Mouse (Mus musculus): ENCODE data around the gene Sppl2c.

The Sppl2c gene

DNA sequence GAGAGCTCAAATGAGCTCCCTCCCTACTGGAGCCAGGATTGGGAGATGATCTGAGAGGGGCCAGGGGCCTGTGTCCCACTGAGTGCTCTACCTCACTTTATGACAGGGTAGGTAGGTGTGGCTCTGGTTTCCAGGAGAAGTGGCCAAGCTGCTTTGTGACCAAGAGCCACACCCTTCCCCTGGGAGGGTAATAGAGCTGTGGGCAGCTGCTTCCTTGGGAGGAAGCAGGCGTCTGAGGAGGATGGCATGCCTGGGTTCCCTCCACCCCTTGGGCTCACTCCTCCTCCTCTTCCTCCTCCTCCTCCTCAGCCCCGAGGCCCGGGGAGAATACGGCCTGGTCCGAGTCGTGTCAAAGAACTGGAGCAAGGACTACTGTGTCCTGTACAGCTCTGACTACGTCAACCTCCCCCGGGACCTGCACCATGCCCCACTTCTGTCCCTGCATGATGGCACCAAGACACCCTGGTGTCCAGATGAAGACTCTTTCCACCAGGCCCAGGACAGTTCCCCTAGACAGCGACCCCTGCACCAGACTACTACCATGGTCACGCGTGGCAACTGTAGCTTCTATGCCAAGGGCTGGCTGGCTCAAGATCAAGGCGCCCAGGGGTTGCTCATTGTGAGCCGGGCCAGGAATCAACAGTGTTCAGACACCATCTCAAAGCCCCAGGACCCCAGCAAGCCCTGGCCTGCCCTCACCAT lies at the start of gene Sppl2c:
Gene Sppl2c (plus strand): TSS at position 193 of the 702 bp plus-strand sequence.
- CTCF ChIA-PET = no interaction called here

- CTCF ChIA-PET = no interaction called here
Observed at GRCm38 (mm10) chr11:104138976-104139375, 47.2 kb upstream of the Sppl2c start.

DNA sequence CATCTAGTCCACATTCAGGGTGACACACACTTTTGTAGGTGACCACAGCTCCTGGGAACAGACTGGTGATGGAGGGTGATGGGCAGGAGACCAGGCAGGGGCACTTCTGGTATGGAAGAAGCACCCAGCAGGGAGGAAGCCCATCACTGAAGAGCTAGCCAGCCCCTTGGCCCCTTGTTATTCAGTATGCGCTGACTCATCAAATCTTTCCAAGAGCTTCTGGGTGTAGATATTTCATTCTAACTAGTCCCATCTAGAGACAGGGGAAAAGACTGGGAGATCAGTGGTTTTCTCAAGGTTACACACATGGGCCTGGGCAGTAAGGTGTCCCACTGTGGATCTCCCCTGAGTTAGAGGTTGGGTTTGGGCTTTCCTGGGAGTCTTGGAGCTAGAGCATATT lies 41.2 kb upstream of the Sppl2c start:
- CTCF ChIA-PET = no interaction called here

GRCm38 (mm10) chr11:104148787-104149186 lies 37.3 kb upstream of the Sppl2c start:
- CTCF ChIA-PET = no interaction called here

DNA sequence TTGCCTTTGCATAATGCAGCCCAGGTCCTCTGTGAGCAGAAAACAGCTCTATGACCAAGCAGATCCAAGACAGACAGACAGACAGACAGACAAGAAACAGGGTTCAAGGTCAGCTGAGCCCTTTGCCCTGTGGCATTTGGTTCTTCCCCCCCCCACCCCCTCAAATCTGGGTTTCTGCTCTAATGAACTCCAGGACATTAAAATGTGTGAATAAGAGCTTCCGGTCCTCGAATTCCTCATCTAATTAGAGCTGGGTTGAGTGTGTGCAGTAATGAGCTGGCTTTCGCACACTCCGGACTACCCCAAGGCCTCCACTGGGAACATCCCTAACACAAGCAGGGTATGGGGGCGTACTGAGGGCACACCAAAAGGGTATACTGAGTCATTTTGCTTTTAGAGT lies 35.2 kb upstream of the Sppl2c start:
- CTCF ChIA-PET = no interaction called here

DNA sequence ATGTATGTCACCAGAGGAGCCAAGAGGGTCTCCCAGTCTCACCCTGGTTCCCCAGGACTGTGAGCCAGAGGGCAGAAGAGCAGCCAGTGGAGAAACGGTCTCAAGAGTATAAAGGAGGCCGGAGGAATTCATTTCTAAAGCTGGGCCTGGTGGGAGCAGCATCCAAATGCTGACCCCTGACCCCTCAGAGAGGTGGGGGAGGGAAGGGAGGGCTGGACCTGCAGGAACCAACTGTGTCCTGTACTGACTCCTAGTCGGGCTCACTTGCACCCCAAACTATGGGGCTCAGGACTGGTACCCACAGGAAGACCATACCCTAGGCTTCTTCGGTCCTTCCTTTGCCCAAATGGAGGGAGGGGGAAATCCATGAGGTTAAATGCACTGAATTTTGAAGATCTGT lies 31.8 kb upstream of the Sppl2c start:
- CTCF ChIA-PET = no interaction called here

GRCm38 (mm10) chr11:104154820-104155635 lies 31.1 kb upstream of the Sppl2c start:
- CTCF ChIA-PET = no interaction called here

GRCm38 (mm10) chr11:104155899-104156298 lies 30.2 kb upstream of the Sppl2c start:
- CTCF ChIA-PET = no interaction called here

DNA sequence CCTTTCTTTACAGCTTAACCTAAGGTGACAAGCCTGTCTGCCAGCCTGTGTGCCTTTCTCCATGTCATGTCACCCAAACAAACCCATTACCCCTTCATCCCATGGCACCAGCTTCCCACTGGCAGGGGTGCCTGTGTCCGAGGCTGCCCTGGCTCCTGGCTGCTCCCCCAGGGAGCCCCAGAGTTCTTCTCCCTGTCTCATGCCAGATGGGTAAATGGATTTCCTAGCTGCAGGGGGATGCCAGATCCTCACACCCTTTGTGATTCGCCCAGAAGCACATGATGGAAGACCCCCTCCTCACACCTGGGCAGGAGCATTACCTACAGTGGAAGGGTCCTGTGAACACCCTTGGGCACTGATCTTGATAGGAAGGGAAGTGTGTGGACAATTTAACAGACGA lies 29.7 kb upstream of the Sppl2c start:
- CTCF ChIA-PET = no interaction called here

DNA sequence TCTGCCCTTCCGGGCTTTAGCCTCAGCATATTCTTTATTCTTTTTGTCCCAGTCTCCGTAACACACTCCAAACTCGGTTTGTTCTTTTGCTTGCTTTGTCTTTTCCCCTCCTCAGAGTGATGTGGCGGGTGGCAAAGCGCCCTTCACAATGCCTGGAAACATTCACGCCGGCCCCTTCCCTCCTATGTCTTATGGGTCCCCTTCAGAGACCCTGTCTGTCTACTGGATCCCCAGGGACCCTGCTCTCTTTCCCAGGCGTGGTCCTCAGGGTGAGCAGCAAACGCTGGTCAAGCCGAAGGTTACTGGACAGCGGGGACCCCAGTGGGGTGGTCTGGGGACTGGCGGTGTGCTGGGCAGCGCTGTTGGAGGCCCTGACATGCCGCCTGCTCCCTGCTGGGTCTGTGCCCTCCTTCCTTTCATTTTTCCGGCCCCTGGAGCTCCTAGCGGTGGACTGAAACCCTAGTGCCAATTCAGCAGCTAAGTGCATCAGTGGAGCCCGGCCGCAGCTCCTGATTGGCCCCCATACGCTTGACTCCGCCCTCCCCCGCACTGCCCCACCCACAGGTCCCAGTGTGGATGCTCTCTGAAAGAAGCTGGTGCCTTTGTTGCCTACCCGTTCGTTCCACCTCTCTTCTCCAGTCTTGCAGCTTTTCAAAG lies 28.4 kb upstream of the Sppl2c start:
- CTCF ChIA-PET = no interaction called here

- CTCF ChIA-PET = no interaction called here
Observed at GRCm38 (mm10) chr11:104158260-104158907, 27.7 kb upstream of the Sppl2c start.

GRCm38 (mm10) chr11:104159769-104160272 lies 26.3 kb upstream of the Sppl2c start:
- CTCF ChIA-PET = no interaction called here

DNA sequence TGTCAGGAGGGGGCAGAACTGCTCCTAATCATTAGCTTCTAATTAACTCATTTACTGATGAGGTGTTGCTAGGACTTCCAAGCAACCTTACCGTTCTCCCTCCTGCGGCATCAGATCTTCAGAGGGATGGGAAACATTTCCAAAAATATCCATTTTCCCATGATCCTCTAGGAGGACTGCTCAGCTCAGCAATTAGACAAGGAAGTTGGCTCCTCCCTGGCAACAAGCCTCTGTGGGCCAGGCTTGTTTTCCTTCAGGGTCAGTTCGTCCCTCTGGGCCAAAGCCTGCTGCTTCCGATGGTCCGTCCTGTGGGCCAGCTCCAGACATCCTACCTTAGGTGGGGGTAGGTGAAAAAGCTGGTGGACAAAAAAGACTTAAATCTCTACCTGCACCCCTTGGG lies 25.0 kb upstream of the Sppl2c start:
- CTCF ChIA-PET = no interaction called here

DNA sequence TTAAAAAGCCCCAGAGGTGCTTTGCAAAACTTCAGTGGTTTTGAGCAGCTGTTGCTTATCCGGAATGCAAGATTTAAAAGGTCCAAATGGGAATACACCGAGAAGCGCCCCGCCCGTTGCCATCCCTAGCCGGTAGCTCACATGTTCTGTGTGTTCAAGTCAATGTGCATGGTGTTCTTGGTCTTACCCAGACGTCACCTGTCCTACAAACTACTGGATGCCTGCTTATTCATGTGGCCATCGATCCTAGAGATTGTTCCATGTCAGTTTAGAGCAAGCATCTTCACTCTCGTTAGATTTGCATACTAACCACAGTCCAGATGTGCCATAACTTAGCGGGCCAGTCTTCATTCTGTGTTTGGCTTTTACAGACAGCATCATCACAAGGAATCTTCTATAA lies 21.9 kb upstream of the Sppl2c start:
- CTCF ChIA-PET = interaction anchor here (1.0 kb wide), 1 partner anchor 166 kb away, joined by 4 read pairs; no protein-coding TSS in a partner anchor

DNA sequence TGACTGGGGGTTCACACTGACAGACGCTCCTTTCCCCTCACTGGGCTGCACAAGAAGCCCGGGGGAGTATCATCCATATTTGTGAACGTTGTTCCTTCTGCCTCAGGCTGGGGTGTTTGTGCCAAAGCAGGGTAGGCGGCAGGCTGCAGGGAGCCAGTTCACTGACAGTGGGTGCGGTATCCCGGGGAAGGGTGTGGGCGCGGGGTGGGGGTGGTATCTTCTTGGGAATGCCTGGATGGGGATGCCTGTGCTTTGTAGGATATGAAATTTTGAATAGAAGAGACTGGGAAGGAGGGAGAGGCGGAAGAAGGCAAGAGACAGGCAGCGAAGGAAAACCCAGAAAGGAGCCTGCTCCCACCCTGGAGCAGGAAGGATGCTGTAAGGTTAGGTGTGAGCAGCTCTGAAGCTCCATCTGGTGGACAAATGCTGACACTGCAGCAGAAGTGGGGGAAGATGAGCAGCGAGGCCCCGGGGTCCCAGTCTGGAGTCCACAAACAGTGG lies 14.8 kb upstream of the Sppl2c start:
- CTCF ChIA-PET = interaction anchor here (0.6 to 2.8 kb wide), 3 partner anchors 174 to 247 kb away, joined by 3 to 21 read pairs (median 15); no protein-coding TSS in a partner anchor

DNA sequence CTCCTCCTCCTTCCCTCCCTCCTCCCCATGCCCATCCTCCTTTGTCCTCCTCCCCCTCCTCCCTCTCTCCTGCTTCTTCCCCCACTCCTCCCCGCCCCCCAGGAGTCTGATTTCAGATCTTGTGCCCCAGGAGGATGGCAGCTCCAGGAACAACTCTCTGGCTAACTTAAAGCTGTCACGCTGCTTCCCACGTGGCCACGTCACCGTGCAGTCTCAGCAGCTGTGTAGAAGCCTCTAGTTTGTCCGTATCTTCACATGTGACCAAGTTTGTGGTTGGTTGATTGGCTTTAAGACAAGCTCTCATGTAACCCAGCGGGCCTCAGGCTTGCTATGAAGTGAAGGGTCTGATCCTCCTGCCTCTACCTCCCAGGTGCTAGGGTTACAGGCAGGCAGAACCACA lies 7.2 kb upstream of the Sppl2c start:
- CTCF ChIA-PET = no interaction called here

DNA sequence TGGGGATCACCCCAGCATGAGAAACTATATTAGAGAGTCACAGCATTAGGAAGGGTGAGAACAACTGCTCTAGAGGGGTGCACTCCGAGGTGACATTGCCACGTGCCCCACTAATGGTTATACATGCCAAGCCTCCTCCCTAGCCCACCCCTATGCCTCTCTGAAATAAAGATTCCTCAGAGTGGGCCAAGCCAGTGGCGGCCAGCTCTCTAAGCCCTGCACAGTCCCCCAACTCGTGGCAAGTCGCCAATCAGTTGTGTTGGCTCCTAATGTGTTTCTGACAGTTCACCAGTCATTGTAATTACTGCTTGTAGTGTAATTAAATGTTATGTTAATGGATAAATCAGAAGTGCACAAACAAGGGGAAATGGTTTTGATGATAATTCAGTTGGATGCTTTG lies 6.3 kb upstream of the Sppl2c start:
- CTCF ChIA-PET = no interaction called here

DNA sequence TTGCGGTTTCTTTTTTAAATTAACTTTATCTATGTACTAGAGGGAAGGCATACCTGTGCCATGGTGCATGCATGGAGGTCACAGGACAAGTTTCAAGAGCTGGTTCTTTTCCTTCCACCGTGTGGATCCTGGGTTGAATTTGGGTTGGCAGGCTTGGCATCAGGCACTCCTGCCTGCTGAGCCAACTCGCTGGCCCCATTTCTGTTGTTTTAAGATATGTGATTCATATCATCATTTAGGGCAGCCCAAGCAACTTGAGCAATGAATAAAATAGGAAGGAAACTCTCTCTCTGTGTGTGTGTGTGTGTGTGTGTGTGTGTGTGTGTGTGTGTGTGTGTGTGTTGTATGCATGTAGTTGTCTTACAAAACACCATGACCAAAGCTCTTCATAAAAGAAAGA lies 4.0 kb upstream of the Sppl2c start:
- CTCF ChIA-PET = no interaction called here

GRCm38 (mm10) chr11:104186837-104187150 lies 667 bp downstream of the Sppl2c start:
- CTCF ChIA-PET = no interaction called here

DNA sequence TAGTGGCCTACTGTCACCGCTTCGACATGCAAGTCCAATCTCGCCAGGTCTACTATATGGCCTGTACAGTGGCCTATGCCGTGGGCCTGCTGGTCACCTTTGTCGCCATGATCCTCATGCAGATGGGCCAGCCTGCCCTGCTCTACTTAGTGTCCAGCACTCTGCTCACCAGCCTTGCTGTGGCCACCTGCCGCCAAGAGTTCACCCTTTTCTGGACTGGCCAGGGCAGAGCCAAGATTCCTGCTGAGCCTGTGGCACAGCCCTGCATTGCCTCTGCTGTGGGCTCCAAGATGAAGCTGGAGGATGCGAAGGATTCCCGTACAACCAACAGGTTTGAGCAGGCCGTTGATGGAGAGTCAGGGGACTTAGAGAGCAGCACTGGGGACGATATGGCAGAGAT lies 1.6 kb downstream of the Sppl2c start:
- CTCF ChIA-PET = no interaction called here

- CTCF ChIA-PET = interaction anchor here (0.8 kb wide), 1 partner anchor 202 kb away, joined by 6 read pairs; no protein-coding TSS in a partner anchor
Observed at GRCm38 (mm10) chr11:104190008-104190407, 3.9 kb downstream of the Sppl2c start.

GRCm38 (mm10) chr11:104195382-104195781 lies 9.3 kb downstream of the Sppl2c start:
- CTCF ChIA-PET = no interaction called here
